Mouse (Mus musculus) ovary, postnatal 14 days (tissue): Measurements from ENCODE around the gene Hdgfl3.
"Not testable (repeated sequence)": the region's sequence is repeated elsewhere in the genome, so short reads cannot be mapped to it uniquely, and the experiment has no call there.

Source experiments
- DNase-seq: peaks from one replicate; pipeline ENCODE4 v3.0.0; 2022; ENCODE audit warnings: low spot score

Hdgfl3 gene

DNA sequence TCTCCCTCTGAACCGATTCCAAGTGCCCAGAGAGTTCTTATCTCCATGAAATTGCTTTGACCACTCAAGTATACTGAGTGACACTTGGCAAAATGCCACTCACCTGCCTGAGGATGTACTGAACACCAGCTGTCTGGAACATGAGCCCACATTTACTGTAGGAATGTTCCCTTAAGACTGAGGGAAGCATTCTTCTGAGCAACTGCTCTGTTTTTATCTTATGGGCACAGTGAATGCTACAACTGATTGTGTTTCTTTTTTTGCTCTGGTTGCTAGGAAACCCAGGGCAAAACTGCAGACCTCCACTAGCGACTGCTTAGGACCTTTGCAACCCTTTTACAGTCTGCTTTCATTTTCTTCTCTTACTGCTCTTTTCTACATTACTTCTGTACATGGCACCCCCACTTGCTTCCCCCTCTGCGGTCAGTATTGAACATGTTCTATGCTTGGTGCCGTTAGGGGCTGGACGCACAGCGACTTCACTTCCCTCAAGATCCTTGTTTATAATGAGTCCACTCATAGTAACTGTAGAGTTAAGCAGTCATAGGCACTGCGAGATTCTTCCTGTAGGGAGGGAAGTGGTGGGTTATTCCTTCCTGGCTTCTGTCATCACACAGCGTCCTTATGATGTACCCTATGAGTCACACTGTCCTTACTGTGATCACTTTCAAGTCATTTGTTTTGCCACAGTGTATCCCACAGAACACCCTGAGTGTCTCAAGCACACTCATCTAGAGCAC, 79.5 kb downstream of the Hdgfl3 start:
- no peak for DNase-seq

DNA sequence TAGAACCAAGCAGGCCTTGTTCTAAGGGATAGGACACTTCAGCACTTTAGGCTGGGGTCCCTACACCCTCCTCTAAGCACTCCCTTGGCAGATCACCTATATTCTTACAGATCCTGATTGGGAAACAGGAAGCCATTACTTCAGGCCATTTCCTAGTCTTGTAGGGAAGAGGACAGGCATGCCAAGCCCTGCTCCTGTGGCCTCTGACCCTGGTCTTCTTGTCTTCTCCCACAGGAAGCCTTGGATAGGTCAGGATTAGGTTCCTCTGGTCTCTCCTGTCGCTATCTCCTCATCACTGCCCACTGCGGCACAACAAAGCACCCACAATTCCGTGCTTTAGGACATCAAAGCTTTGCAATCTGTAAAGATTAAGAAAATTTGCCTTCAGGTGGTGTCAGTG, 82.6 kb downstream of the Hdgfl3 start:
- DNase-seq, result no peak

GRCm38 (mm10) chr7:81850171-81850570, 84.1 kb downstream of the Hdgfl3 start:
- no peak for DNase-seq

DNA sequence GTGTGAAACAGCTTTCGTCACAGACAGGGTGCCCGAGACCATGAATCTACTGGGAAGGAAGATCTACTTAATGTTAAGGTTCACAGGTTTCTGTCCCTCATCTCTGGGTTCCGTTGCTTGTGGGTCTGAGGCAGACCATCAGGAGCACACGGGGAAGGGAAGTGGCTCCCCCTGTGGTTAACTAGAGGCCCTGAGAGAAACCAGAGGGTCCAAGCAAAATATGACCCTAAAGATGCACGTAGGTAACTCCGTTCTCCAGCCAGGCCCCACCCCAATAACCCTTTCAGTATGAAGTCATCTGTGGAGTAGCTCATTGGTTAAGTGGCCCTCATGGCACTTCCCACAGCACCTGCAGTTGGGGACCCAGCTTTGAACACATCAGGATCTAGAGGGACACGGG, 84.6 kb downstream of the Hdgfl3 start:
- DNase-seq, result no peak

GRCm38 (mm10) chr7:81849214-81849613, 85.1 kb downstream of the Hdgfl3 start:
- no peak for DNase-seq

- DNase-seq, result no peak
Observed at GRCm38 (mm10) chr7:81847777-81848176, 86.5 kb downstream of the Hdgfl3 start.

- no peak for DNase-seq
Observed at GRCm38 (mm10) chr7:81847010-81847409, 87.3 kb downstream of the Hdgfl3 start.

DNA sequence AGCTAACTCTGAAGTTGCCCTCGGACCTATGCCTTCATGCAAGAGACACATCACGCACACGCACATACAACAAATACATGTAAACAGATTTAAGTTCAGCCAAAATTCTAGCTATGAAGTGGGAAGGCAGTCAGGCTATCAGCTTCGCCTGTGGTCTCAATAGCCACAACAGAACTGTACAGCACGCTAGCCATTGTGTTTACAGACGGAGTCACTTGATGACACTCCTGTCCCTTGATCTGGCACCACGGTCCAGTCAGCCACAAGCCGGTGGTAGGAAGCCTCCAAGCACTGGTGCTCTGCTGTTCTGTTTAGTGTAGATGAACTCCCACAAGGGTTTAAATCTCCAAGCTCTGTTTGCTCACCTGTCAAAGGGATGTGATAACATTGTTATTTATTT, 88.3 kb downstream of the Hdgfl3 start:
- no peak for DNase-seq

GRCm38 (mm10) chr7:81845313-81845712, 89.0 kb downstream of the Hdgfl3 start:
- no peak for DNase-seq

DNA sequence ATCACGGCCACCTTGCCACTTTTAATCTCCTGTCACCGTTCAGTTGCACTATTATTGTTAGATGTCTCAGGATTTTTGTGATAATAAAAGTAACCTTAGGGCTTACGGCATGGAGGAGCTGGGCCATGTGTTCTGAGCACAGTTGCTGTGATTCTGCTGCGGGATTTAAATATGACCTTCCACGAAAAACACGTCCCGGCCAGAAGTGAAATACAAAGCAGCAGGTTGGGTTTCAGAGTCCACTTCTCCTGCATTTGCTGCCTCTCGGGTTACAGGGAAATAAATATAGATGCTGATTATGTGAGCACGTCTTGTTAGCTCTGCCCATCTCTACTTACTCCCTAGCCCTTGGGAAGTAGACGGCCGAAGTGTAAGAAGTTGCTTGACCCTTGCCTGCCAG, 89.5 kb downstream of the Hdgfl3 start:
- DNase-seq, result no peak

DNA sequence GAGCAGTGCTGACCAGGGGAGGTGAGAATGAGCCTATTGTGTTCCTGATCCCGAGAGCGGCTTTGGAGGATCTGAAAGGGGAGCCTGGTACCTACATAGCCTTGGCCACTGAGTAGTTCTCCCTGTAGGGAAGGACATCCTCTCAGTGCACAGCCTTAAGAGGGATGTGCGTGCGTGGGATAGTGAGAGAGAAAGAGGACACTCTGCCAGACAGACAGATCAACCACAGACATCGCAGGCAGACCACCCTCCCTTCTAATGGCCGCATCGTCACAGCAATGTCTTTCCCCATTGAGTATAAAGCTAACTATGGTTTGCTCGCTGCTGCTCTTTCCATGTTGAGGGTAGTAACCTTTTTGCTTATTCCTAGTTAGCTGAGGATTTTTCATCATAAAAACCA, 90.4 kb downstream of the Hdgfl3 start:
- DNase-seq, result no peak

DNA sequence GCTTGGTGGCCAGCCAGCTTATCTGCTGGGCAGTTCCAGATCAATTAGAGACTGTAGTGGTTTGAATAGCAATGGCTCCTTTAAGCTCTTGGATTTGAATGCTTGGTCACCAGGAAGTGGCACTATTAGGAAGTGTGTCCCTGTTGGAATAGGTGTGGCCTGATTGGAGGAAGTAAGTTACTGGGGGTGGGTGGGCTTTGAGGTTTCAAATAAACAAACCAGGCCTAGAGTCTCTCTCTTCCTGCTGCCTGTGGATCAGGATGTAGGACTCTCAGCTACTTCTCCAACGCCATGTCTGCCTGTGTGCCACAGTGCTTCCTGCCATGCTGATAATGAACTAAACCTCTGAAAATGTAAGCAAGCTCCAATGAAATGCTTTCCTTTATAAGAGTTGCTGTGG, 91.3 kb downstream of the Hdgfl3 start:
- DNase-seq, result no peak

GRCm38 (mm10) chr7:81842141-81842540, 92.1 kb downstream of the Hdgfl3 start:
- no peak for DNase-seq

GRCm38 (mm10) chr7:81841439-81841838, 92.8 kb downstream of the Hdgfl3 start:
- no peak for DNase-seq

DNA sequence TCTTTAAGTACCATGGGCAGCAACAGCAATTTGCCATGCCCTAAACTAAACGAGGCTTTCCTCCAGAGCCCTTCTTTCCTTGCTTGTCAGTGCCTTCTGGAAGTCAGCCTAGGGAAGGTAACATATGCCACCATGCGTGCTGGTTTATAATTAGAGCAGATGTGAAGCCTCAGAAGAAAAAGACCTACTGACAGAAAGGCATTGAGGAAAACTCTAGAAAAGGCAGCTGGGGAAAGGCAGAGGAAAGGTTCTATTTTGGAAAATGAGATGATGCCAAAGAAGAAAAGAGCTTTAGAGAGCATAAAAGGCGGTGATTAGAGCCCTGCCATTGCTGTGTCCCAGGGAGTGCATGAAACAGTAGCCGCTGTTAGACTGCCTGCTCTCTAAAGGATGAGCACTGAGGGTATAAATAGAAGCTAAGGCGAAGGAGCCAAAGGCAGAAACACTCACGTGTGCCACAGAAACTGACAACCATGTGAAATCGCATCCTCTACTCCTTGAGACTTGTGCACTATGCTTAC, 93.6 kb downstream of the Hdgfl3 start:
- no peak for DNase-seq

DNA sequence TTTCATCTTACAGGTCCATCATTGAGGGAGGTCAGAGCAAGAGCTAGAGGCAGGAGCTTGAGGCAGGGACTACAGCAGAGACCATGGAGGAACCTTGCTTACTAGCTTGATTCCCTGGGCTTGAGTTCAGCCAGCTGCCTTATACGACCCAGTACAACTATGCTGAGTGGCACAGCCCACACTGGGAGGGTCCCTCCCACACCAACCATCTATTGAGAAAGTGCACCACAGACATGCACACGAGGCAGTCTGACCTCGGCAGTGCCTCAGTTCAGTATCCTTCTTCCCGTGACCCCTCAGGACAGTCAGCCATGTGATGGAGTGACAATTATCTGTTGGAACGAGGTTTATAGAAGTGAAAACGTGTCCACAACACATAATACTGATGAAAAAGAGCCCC, 94.5 kb downstream of the Hdgfl3 start:
- no peak for DNase-seq

DNA sequence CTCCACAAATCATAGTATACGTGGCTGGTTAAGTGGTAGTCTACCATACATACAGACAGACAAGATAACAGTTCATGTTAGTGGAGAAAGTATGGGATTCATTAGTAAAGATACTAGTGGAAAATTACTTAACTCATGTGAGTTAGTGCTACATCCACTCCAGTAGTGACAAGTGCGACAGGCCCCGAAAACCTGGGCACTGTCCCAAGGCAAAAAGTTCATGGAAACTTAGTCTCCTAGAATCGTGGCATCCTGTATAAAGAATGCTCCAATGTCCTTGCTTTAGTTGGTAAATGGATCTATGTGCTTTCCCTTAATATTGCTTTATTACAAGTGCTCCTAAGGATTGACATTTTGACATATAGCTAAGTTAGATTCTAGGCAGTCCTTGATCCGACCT, 96.5 kb downstream of the Hdgfl3 start:
- not testable (repeated sequence) for DNase-seq

GRCm38 (mm10) chr7:81835430-81835829, 98.8 kb downstream of the Hdgfl3 start:
- no peak for DNase-seq

GRCm38 (mm10) chr7:81834847-81835246, 99.4 kb downstream of the Hdgfl3 start:
- no peak for DNase-seq
